Mouse (Mus musculus): ENCODE data around the gene Dcun1d4.

- TF ChIP-seq POLR2A (IDR thresholded peaks at IDR 0.05; ENCODE audit: low read depth, low read length) (no peak), CTCF (IDR thresholded peaks at IDR 0.05; ENCODE audit: extremely low read depth, insufficient read length, insufficient replicate concordance, low read depth, low read length) (no peak)
Observed at GRCm38 (mm10) chr5:73468462-73469433, 12.1 kb upstream of the Dcun1d4 start.
